In the genomic region with DNA sequence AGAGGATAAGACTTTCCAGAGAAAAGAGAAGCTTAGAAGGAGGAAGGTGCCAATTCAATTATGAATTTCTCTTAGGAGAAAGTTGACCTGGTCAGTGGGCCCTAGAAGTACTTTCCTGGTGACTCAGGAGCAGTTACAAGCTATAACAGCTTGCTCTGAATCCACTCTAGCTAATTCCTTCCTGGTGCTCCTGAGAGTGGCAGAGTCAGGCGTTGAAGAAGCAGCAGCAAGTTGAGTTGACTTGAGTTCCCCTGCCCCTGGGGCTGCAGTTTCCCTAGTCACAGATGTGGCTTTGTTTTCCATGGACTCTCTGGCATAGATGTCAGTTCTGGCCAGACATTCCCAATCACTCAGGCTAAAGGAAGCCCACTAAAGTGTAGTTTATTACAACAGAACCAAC, we compare ENCODE assay signal across 24 mouse cellular contexts.
DNase-seq lines count a peak whose midpoint lies in the region; ATAC-seq and TF ChIP-seq lines count a peak whose summit lies in the region.
"Had no signal": no experiment of that assay in that cellular context is flagged by ENCODE, and none has a peak within 500 bp of the region (broad histone marks: within the 10 kb centered on the region; RNA-seq: fewer than 3 reads in every experiment).

No protein-coding gene starts in this region.

- peaks cover 28% of the 10 kb centered on the region for H3K27me3 ChIP-seq in intestine, embryonic 14.5 days (replicated peaks; ENCODE audit: control insufficient read depth, insufficient read depth, low read length)
- H3K27me3 ChIP-seq in intestine, embryonic 16.5 days (replicated peaks; ENCODE audit: control insufficient read depth, insufficient read depth, low read length): no peaks in the 10 kb centered on the region
- H3K27me3 ChIP-seq in lung, postnatal 0 days (replicated peaks; ENCODE audit: insufficient read depth, low read length): no peaks in the 10 kb centered on the region
- no peaks in the 10 kb centered on the region for H3K27me3 ChIP-seq in embryonic facial prominence, embryonic 10.5 days (replicated peaks; ENCODE audit: low read depth, poor library complexity, severe bottlenecking)
- H3K27me3 ChIP-seq: embryonic facial prominence, embryonic 15.5 days; heart, embryonic 15.5 days; Patski had no signal

- TF ChIP-seq CTCF in lung, postnatal 0 days (IDR thresholded peaks at IDR 0.05): no peak

- no peaks in the 10 kb centered on the region; the same call in 1 of the 2 replicates for H3K9me3 ChIP-seq in intestine, embryonic 14.5 days (ENCODE audit: control insufficient read depth, low read length)
- no peaks in the 10 kb centered on the region for H3K9me3 ChIP-seq in intestine, embryonic 16.5 days (ENCODE audit: control insufficient read depth, low read length)
- H3K9me3 ChIP-seq in lung, postnatal 0 days (ENCODE audit: low read length): no peaks in the 10 kb centered on the region
- H3K9me3 ChIP-seq in embryonic facial prominence, embryonic 10.5 days: no peaks in the 10 kb centered on the region
- H3K9me3 ChIP-seq: embryonic facial prominence, embryonic 15.5 days; forebrain, embryonic 10.5 days; heart, embryonic 10.5 days; heart, embryonic 15.5 days had no signal

- no peak for TF ChIP-seq EP300 in lung, postnatal 0 days (IDR thresholded peaks at IDR 0.05)

- H3K4me3 ChIP-seq in intestine, embryonic 14.5 days (ENCODE audit: low read depth, low read length): no peak overlapping the region
- H3K4me3 ChIP-seq in intestine, embryonic 16.5 days (ENCODE audit: low read length): no peak overlapping the region
- H3K4me3 ChIP-seq in lung, postnatal 0 days (ENCODE audit: low read depth, low read length): no peak overlapping the region
- H3K4me3 ChIP-seq in embryonic facial prominence, embryonic 10.5 days: no peak overlapping the region
- H3K4me3 ChIP-seq: embryonic facial prominence, embryonic 15.5 days; erythroblast, embryonic 14.5 days; forebrain, embryonic 10.5 days; gastrocnemius, adult 2 months; heart, embryonic 10.5 days; heart, embryonic 15.5 days had no signal

- H3K4me2 ChIP-seq in intestine, embryonic 14.5 days (ENCODE audit: low read length): no peak overlapping the region
- H3K4me2 ChIP-seq in intestine, embryonic 16.5 days (ENCODE audit: low read depth, low read length): no peak overlapping the region
- H3K4me2 ChIP-seq in lung, postnatal 0 days (replicated peaks; ENCODE audit: low read depth, low read length): no peak overlapping the region
- H3K4me2 ChIP-seq: embryonic facial prominence, embryonic 15.5 days; heart, embryonic 15.5 days; hindbrain, embryonic 14.5 days had no signal

- peaks cover 9% of the 10 kb centered on the region for H3K4me1 ChIP-seq in intestine, embryonic 14.5 days (replicated peaks; ENCODE audit: control insufficient read depth, insufficient read depth, low read length)
- no peaks in the 10 kb centered on the region for H3K4me1 ChIP-seq in intestine, embryonic 16.5 days (ENCODE audit: control insufficient read depth, insufficient read depth, low read length)
- peaks cover 8% of the 10 kb centered on the region; the same call in 1 of the 2 replicates for H3K4me1 ChIP-seq in lung, postnatal 0 days (ENCODE audit: insufficient read depth, low read depth, low read length)
- peaks cover 19% of the 10 kb centered on the region for H3K4me1 ChIP-seq in embryonic facial prominence, embryonic 10.5 days
- H3K4me1 ChIP-seq: embryonic facial prominence, embryonic 15.5 days; forebrain, embryonic 10.5 days; heart, embryonic 10.5 days; heart, embryonic 15.5 days had no signal

- H3K9ac ChIP-seq in intestine, embryonic 14.5 days (ENCODE audit: low read length): no peak overlapping the region
- no peak overlapping the region for H3K9ac ChIP-seq in intestine, embryonic 16.5 days (ENCODE audit: low read depth, low read length)
- no peak overlapping the region for H3K9ac ChIP-seq in lung, postnatal 0 days (replicated peaks; ENCODE audit: low read depth)
- H3K9ac ChIP-seq: embryonic facial prominence, embryonic 15.5 days; heart, embryonic 15.5 days; hindbrain, embryonic 14.5 days had no signal

- no peaks in the 10 kb centered on the region for H3K36me3 ChIP-seq in intestine, embryonic 14.5 days (ENCODE audit: control insufficient read depth, insufficient read depth, low read length)
- H3K36me3 ChIP-seq in intestine, embryonic 16.5 days (ENCODE audit: control insufficient read depth, insufficient read depth, low read length): no peaks in the 10 kb centered on the region
- no peaks in the 10 kb centered on the region for H3K36me3 ChIP-seq in lung, postnatal 0 days (ENCODE audit: insufficient read depth, low read length)
- no peaks in the 10 kb centered on the region for H3K36me3 ChIP-seq in embryonic facial prominence, embryonic 10.5 days (replicated peaks)
- H3K36me3 ChIP-seq: embryonic facial prominence, embryonic 15.5 days; forebrain, embryonic 10.5 days; heart, embryonic 10.5 days; heart, embryonic 15.5 days had no signal

- WGBS in intestine, embryonic 14.5 days: 29% methylated on average over 1 of the region's 1 CpGs
- WGBS in intestine, embryonic 16.5 days: 27% methylated on average over 1 of the region's 1 CpGs
- 23% methylated on average over 1 of the region's 1 CpGs for WGBS in lung, postnatal 0 days
- WGBS in embryonic facial prominence, embryonic 10.5 days: 14% methylated on average over 1 of the region's 1 CpGs

- DNase-seq in intestine, embryonic 14.5 days (ENCODE audit: low spot score): peak; percentile 52
- peak; percentile 54 for DNase-seq in lung, postnatal 0 days (ENCODE audit: low spot score)
- DNase-seq in lung, postnatal 10 days: no peak
- DNase-seq in embryonic facial prominence, embryonic 10.5 days (ENCODE audit: low spot score): peak; percentile 30
- no peak for DNase-seq in kidney, postnatal 4 days
- no peak for DNase-seq in left cerebral cortex, adult 11 months (ENCODE audit: low spot score)
- DNase-seq: adrenal gland, postnatal 14 days; cerebellum, adult 18-20 months; cerebellum, adult 9-11 months; cerebellum, postnatal 36 days; gastrocnemius, adult 2 months; gastrocnemius, postnatal 25 days; heart, adult 11 months; heart, postnatal 14 days had no signal

- H3K27ac ChIP-seq in intestine, embryonic 14.5 days (ENCODE audit: low read depth): 0 out of 2 replicates have a peak overlapping the region, but pooled peaks have one; percentile 16
- no peak overlapping the region for H3K27ac ChIP-seq in intestine, embryonic 16.5 days (ENCODE audit: low read length)
- H3K27ac ChIP-seq in lung, postnatal 0 days (ENCODE audit: low read length): no peak overlapping the region
- no peak overlapping the region for H3K27ac ChIP-seq in embryonic facial prominence, embryonic 10.5 days (replicated peaks)
- H3K27ac ChIP-seq: embryonic facial prominence, embryonic 15.5 days; forebrain, embryonic 10.5 days; gastrocnemius, adult 2 months; heart, embryonic 10.5 days; heart, embryonic 15.5 days; hindbrain, embryonic 14.5 days had no signal

- ATAC-seq in intestine, embryonic 14.5 days (replicated peaks; ENCODE audit: low FRiP score, low TSS enrichment, low read depth): no peak
- no peak for ATAC-seq in intestine, embryonic 16.5 days
- ATAC-seq in lung, postnatal 0 days: peak; percentile 66
- ATAC-seq: activated CD4-positive, CD25-positive, alpha-beta regulatory T cell, adult 4 months; forebrain, embryonic 14.5 days; Patski had no signal

Comparison
In these comparisons a context has a peak if more than half of its experiments do, and no peak if none do; other contexts are left out.
1. DNase-seq: peak in intestine, embryonic 14.5 days (single experiment), lung, postnatal 0 days (single experiment) and embryonic facial prominence, embryonic 10.5 days (single experiment); none in lung, postnatal 10 days (single experiment), kidney, postnatal 4 days (0 of 2) and left cerebral cortex, adult 11 months (single experiment).